Mouse (Mus musculus) MEL (cell line): Measurements from ENCODE around the gene Ppfia2. TPM values are rescaled to one million over a fixed set of nuclear protein-coding genes. Genes with fewer than 3 reads are reported as not detected.

ENCODE experiments used
- DNase-seq: peaks from one replicate; pipeline ENCODE4 v3.0.0; 2011; ENCODE audit warnings: low read depth, low spot score
- H3K27ac ChIP-seq: 2 replicates; pipeline ENCODE4 v1.5.1; 2012; ENCODE audit warnings: low read depth, mild to moderate bottlenecking, control low read depth, low read length, moderate library complexity; ENCODE audit not compliant: control insufficient read depth
- H3K27me3 ChIP-seq, 2 experiments: fragments of 150-350 bp in 1 of 2; sonication (generic) in 1 of 2; 2 replicates each; pipeline ENCODE4 v1.6.1; 2012; ENCODE audit warnings: low read length in 2 of 2, mild to moderate bottlenecking in 2 of 2, improper control_type of control experiment in 1 of 2, moderate library complexity in 1 of 2; ENCODE audit not compliant: insufficient read depth in 2 of 2, control insufficient read depth in 1 of 2
- H3K36me3 ChIP-seq, 2 experiments: 2 replicates each; pipeline ENCODE4 v1.6.1; 2012 to 2014; ENCODE audit warnings: low read length in 2 of 2, improper control_type of control experiment in 1 of 2, inconsistent platforms in 1 of 2, mild to moderate bottlenecking in 1 of 2; ENCODE audit not compliant: insufficient read depth in 2 of 2, control insufficient read depth in 1 of 2
- H3K4me1 ChIP-seq, 2 experiments: fragments of 150-350 bp in 1 of 2; sonication (generic) in 1 of 2; 2 replicates each; pipeline ENCODE4 v1.6.1; 2012; ENCODE audit warnings: low read length in 2 of 2, improper control_type of control experiment in 1 of 2, mild to moderate bottlenecking in 1 of 2; ENCODE audit not compliant: insufficient read depth in 2 of 2, control insufficient read depth in 1 of 2
- H3K4me3 ChIP-seq, 2 experiments: fragments of 150-350 bp in 1 of 2; sonication (generic) in 1 of 2; 2 replicates each; pipeline ENCODE4 v1.5.1; 2012; ENCODE audit warnings: low read depth in 2 of 2, low read length in 2 of 2, mild to moderate bottlenecking in 2 of 2, moderate library complexity in 2 of 2, control low read depth in 1 of 2, improper control_type of control experiment in 1 of 2; ENCODE audit not compliant: control insufficient read depth in 1 of 2, insufficient read depth in 1 of 2
- H3K79me2 ChIP-seq: 2 replicates; pipeline ENCODE4 v1.6.1; 2012; ENCODE audit warnings: mild to moderate bottlenecking, low read length, moderate library complexity; ENCODE audit not compliant: control insufficient read depth, poor library complexity, insufficient read depth
- H3K9ac ChIP-seq: 2 replicates; pipeline ENCODE4 v1.6.1; 2012; ENCODE audit warnings: low read depth, mild to moderate bottlenecking, control low read depth, low read length, moderate library complexity; ENCODE audit not compliant: control insufficient read depth, poor library complexity, severe bottlenecking
- H3K9me3 ChIP-seq: fragments of 150-350 bp; sonication (generic); replicated peaks from 2 replicates; pipeline ENCODE4 v1.6.1; 2012; ENCODE audit warnings: mild to moderate bottlenecking, low read length, improper control_type of control experiment, moderate library complexity; ENCODE audit not compliant: insufficient read depth
- BHLHE40 ChIP-seq: IDR thresholded peaks from 2 replicates; pipeline ENCODE4 v1.6.1; 2012; ENCODE audit warnings: low read depth, mild to moderate bottlenecking, inconsistent platforms, low read length, improper control_type of control experiment, borderline replicate concordance
- CHD1 ChIP-seq: IDR thresholded peaks from 2 replicates; pipeline ENCODE4 v1.6.1; 2012; ENCODE audit warnings: low read depth, mild to moderate bottlenecking, inconsistent platforms, low read length, improper control_type of control experiment
- CTCF ChIP-seq, 3 experiments: IDR thresholded peaks in 2 of 3; conservative IDR thresholded peaks in 1 of 3; 2 replicates each; pipeline ENCODE4 v1.5.1; 2011 to 2012; ENCODE audit warnings: low read length in 3 of 3, low read depth in 2 of 3, mild to moderate bottlenecking in 2 of 3, improper control_type of control experiment in 1 of 3, inconsistent platforms in 1 of 3, mixed read lengths in 1 of 3, moderate library complexity in 1 of 3; ENCODE audit not compliant: control insufficient read depth in 1 of 3, insufficient read depth in 1 of 3, poor library complexity in 1 of 3, severe bottlenecking in 1 of 3
- E2F4 ChIP-seq: IDR thresholded peaks from 2 replicates; pipeline ENCODE4 v1.6.1; 2011; ENCODE audit warnings: low read depth, low read length, improper control_type of control experiment, borderline replicate concordance
- EP300 ChIP-seq, 2 experiments: IDR thresholded peaks; 2 replicates each; pipeline ENCODE4 v1.6.1; 2011; ENCODE audit warnings: improper control_type of control experiment in 2 of 2, low read length in 2 of 2, low read depth in 1 of 2, mild to moderate bottlenecking in 1 of 2
- ETS1 ChIP-seq: IDR thresholded peaks from 2 replicates; pipeline ENCODE4 v1.6.1; 2012; ENCODE audit warnings: low read depth, mild to moderate bottlenecking, inconsistent platforms, low read length, improper control_type of control experiment, moderate library complexity
- GABPA ChIP-seq: IDR thresholded peaks from 2 replicates; pipeline ENCODE4 v1.6.1; 2012; ENCODE audit warnings: low read depth, mild to moderate bottlenecking, inconsistent platforms, low read length, improper control_type of control experiment, moderate library complexity
- JUND ChIP-seq: IDR thresholded peaks from 2 replicates; pipeline ENCODE4 v1.6.1; 2011; ENCODE audit warnings: low read depth, mild to moderate bottlenecking, improper control_type of control experiment, low read length
- MAX ChIP-seq: IDR thresholded peaks from 2 replicates; pipeline ENCODE4 v1.6.1; 2011; ENCODE audit warnings: low read length, improper control_type of control experiment
- MYB ChIP-seq: IDR thresholded peaks from 2 replicates; pipeline ENCODE4 v1.6.1; 2011; ENCODE audit warnings: mild to moderate bottlenecking, low read depth, low read length, improper control_type of control experiment
- POLR2A ChIP-seq, 2 experiments: IDR thresholded peaks; 2 replicates each; pipeline ENCODE4 v1.6.1; 2011 to 2012; ENCODE audit warnings: low read length in 2 of 2, mild to moderate bottlenecking in 2 of 2, control low read depth in 1 of 2, improper control_type of control experiment in 1 of 2, low read depth in 1 of 2, moderate library complexity in 1 of 2; ENCODE audit not compliant: control insufficient read depth in 1 of 2, insufficient read depth in 1 of 2, poor library complexity in 1 of 2
- POLR2AphosphoS2 ChIP-seq: IDR thresholded peaks from 2 replicates; pipeline ENCODE4 v1.6.1; 2011; ENCODE audit warnings: low read length, improper control_type of control experiment
- POLR2AphosphoS5 ChIP-seq: IDR thresholded peaks from 2 replicates; pipeline ENCODE4 v1.6.1; 2012; ENCODE audit warnings: low read depth, borderline replicate concordance, mild to moderate bottlenecking, inconsistent platforms, low read length, moderate library complexity, mixed read lengths
- SIN3A ChIP-seq: IDR thresholded peaks from 2 replicates; pipeline ENCODE4 v1.6.1; 2012; ENCODE audit warnings: low read length, improper control_type of control experiment, inconsistent platforms
- TAL1 ChIP-seq: IDR thresholded peaks from 2 replicates; pipeline ENCODE4 v1.6.1; 2012; ENCODE audit warnings: mild to moderate bottlenecking, inconsistent platforms, low read length, moderate library complexity, mixed read lengths
- UBTF ChIP-seq: IDR thresholded peaks from 2 replicates; pipeline ENCODE4 v1.6.1; 2012; ENCODE audit warnings: low read depth, mild to moderate bottlenecking, inconsistent platforms, low read length, improper control_type of control experiment, moderate library complexity, borderline replicate concordance; ENCODE audit not compliant: insufficient read depth
- USF1 ChIP-seq: IDR thresholded peaks from 2 replicates; pipeline ENCODE4 v1.6.1; 2014; ENCODE audit warnings: low read depth, mild to moderate bottlenecking, inconsistent platforms, low read length, improper control_type of control experiment, moderate library complexity
- USF2 ChIP-seq, 2 experiments: IDR thresholded peaks; 2 replicates each; pipeline ENCODE4 v1.6.1; 2011 to 2012; ENCODE audit warnings: improper control_type of control experiment in 2 of 2, low read length in 2 of 2, borderline replicate concordance in 1 of 2, inconsistent platforms in 1 of 2, low read depth in 1 of 2, mild to moderate bottlenecking in 1 of 2; ENCODE audit not compliant: insufficient read depth in 1 of 2
- ZMIZ1 ChIP-seq: IDR thresholded peaks from 2 replicates; pipeline ENCODE4 v1.6.1; 2012; ENCODE audit warnings: low read depth, mild to moderate bottlenecking, inconsistent platforms, low read length, improper control_type of control experiment, moderate library complexity
- ZNF384 ChIP-seq: IDR thresholded peaks from 2 replicates; pipeline ENCODE4 v1.6.1; 2012; ENCODE audit warnings: low read depth, mild to moderate bottlenecking, inconsistent platforms, low read length, improper control_type of control experiment
- polyA plus RNA-seq, 2 experiments: library from polyadenylated mRNA; stranded (reverse) in 1 of 2; unstranded in 1 of 2; fragments of >175 nt in 1 of 2; fragments of >200 nt in 1 of 2; gene quantifications; 2 replicates each; pipeline versions ENCODE4 v1.2.1 to v1.2.4; 2012; ENCODE audit warnings: low replicate concordance in 2 of 2, low read depth in 1 of 2; ENCODE audit not compliant: insufficient read length in 2 of 2, insufficient read depth in 1 of 2, missing spikeins in 1 of 2
- total RNA-seq: library from RNA; depleted of rRNA; stranded (reverse); fragments of 300-350 nt; gene quantifications from 2 replicates; pipeline ENCODE4 v1.2.3, GENCODE M21; 2012

Gene Ppfia2
- total and polyA plus RNA-seq, 3 experiments: not detected

DNA sequence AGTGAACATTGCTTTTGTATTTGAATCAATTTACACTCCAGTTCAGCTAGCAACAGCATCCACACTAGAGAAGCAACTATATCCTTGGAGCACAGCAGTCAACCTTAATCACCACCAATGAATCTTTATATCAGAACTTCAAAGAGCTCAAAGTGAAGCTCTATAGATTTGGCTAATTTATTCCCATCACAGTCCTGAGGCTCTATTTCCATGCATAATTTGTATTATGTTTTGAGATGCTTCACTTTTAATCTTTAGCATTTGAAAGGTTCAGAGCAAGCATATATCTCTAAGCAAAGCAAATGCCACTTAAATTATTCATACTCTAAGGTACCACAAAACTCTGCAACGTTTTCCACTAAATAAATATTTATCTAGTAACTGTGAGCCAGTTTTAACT is 402.6 kb downstream of the Ppfia2 start:
- no peak overlapping the region for H3K27ac ChIP-seq
- no peaks in the 10 kb centered on the region for H3K9me3 ChIP-seq
- no peak for DNase-seq
- no peak overlapping the region for H3K4me3 ChIP-seq
- H3K27me3 ChIP-seq: no peaks in the 10 kb centered on the region
- TF ChIP-seq MYB: no peak
- TF ChIP-seq POLR2AphosphoS2: no peak
- TF ChIP-seq USF1: no peak
- no peak overlapping the region for H3K9ac ChIP-seq
- no peaks in the 10 kb centered on the region for H3K36me3 ChIP-seq
- no peaks in the 10 kb centered on the region for H3K4me1 ChIP-seq
- no peaks in the 10 kb centered on the region for H3K79me2 ChIP-seq

DNA sequence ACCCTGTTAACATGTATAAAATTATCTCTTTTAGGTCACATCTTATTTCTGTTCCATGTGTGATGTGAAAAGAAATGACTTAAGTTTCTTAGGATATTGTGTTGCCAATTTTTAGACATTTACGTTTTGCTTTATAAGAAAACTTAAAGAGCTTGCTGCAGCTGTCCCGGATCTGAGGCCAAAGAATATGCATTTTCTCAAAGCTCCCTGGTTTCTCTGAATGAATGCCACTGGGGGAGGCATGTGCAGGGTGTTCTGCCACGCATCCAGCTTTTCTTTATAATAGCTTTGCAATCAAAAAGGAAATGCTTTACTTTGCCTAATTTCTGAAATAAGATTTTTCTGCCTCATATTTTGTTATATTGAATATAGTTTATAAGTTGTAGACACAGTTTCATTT is 411.2 kb downstream of the Ppfia2 start:
- H3K27me3 ChIP-seq: no peaks in the 10 kb centered on the region
- TF ChIP-seq UBTF (no peak), ZNF384 (no peak)
- TF ChIP-seq, all 39 proteins: peak for 0
- Histone ChIP-seq H3K36me3 (no peaks in the 10 kb centered on the region), H3K4me1 (no peaks in the 10 kb centered on the region), H3K9me3 (no peaks in the 10 kb centered on the region), H3K79me2 (no peaks in the 10 kb centered on the region), H3K27ac (no peak overlapping the region), H3K9ac (no peak overlapping the region), H3K4me3 (no peak overlapping the region)
- DNase-seq: no peak

DNA sequence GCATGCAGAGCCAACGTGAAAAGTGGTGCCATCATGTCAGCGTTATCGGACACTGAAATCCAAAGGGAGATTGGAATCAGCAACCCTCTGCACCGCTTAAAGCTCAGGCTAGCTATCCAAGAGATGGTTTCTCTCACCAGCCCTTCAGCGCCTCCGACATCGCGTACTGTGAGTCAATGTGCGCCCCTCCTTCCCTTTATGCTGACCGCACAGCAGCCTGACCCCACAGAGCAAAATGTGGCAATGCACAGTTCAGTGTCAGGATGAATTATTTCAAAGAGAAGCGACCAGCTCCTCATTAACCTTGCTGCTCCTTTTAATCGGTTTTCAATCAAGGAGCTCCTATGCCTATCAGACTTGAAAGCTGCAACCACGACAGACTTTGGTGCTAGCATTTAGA is 426.2 kb downstream of the Ppfia2 start:
- TF ChIP-seq CTCF (IDR thresholded peaks at IDR 0.05 in 2 of 3, conservative IDR thresholded peaks at IDR 0.05 in 1 of 3; ENCODE audit: control insufficient read depth in 1 of 3, insufficient read depth in 1 of 3, low read depth in 2 of 3, low read length in 3 of 3, poor library complexity in 1 of 3, severe bottlenecking in 1 of 3) (no peak), EP300 (IDR thresholded peaks at IDR 0.05; ENCODE audit: low read depth in 1 of 2, low read length in 2 of 2) (no peak), MYB (no peak), ZMIZ1 (no peak), GABPA (no peak), TAL1 (no peak), ETS1 (no peak), USF2 (IDR thresholded peaks at IDR 0.05; ENCODE audit: borderline replicate concordance in 1 of 2, insufficient read depth in 1 of 2, low read depth in 1 of 2, low read length in 2 of 2) (no peak), JUND (no peak), POLR2AphosphoS5 (no peak), USF1 (no peak), SIN3A (no peak), POLR2A (IDR thresholded peaks at IDR 0.05; ENCODE audit: control insufficient read depth in 1 of 2, insufficient read depth in 1 of 2, low read depth in 1 of 2, low read length in 2 of 2, poor library complexity in 1 of 2) (no peak), BHLHE40 (no peak), CHD1 (no peak), E2F4 (no peak), MAX (no peak)

More for the DNA sequence above, 426.2 kb downstream of the Ppfia2 start:
- Histone ChIP-seq H3K4me3 (no peak overlapping the region), H3K36me3 (no peaks in the 10 kb centered on the region), H3K4me1 (no peaks in the 10 kb centered on the region), H3K79me2 (no peaks in the 10 kb centered on the region), H3K27ac (no peak overlapping the region), H3K9ac (no peak overlapping the region), H3K27me3 (no peaks in the 10 kb centered on the region), H3K9me3 (no peaks in the 10 kb centered on the region)
- no peak for DNase-seq
